Mouse (Mus musculus) testis, adult 2 months (tissue): Measurements from ENCODE around the gene Neurl1a.

Source experiments
- CTCF ChIP-seq: fragments of 200-500 bp; IDR thresholded peaks from 2 replicates; pipeline ENCODE4 v1.5.1; 2012; ENCODE audit warnings: low read depth, mild to moderate bottlenecking, inconsistent platforms, low read length, moderate library complexity; ENCODE audit not compliant: control insufficient read depth, insufficient read depth, insufficient replicate concordance
- POLR2A ChIP-seq: fragments of 200-500 bp; IDR thresholded peaks from 2 replicates; pipeline ENCODE4 v1.6.1; 2012; ENCODE audit warnings: low read depth, mild to moderate bottlenecking, inconsistent platforms, low read length, moderate library complexity; ENCODE audit not compliant: control insufficient read depth

- TF ChIP-seq CTCF (no peak), POLR2A (no peak)
Measured at GRCm38 (mm10) chr19:47240957-47241356, 62.3 kb downstream of the Neurl1a start.
